Mouse (Mus musculus): ENCODE measurements around the gene Usp47.

DNA sequence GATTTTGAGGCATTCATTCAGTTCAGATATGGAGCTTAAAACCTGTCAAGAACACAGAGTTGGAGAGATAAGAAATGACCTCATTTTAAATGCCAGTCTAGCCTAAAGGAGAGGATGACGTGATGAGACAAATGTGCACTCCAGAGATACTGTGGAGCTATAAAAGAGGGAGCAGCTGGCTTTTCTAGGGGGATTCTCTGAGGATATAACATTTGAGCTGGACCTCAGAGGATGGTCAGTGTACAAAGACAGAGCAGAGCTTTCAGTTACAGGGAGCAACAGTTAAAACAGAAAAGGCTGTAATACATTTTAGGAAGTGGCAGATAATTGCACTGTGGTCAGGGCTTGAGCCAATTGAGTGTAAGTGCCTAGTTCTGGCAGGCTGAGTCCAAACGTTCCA lies 12.5 kb downstream of the Usp47 start:
- TF ChIP-seq CTCF (IDR thresholded peaks at IDR 0.05; ENCODE audit: borderline replicate concordance, extremely low read depth, insufficient read depth, insufficient read length) (no peak), POLR2A (IDR thresholded peaks at IDR 0.05; ENCODE audit: borderline replicate concordance, extremely low read depth, insufficient read depth, insufficient read length, poor library complexity, severe bottlenecking) (no peak)

Measured in brain, embryonic 14.5 days (tissue).